Mouse (Mus musculus) right cerebral cortex, postnatal 36 days (tissue): ENCODE measurements around the gene Camk1g.

Experiments used
- DNase-seq, 2 experiments: peaks; one replicate each; pipeline ENCODE4 v3.0.0; 2022; ENCODE audit warnings: low spot score in 2 of 2, mixed read lengths in 1 of 2

Camk1g gene

DNA sequence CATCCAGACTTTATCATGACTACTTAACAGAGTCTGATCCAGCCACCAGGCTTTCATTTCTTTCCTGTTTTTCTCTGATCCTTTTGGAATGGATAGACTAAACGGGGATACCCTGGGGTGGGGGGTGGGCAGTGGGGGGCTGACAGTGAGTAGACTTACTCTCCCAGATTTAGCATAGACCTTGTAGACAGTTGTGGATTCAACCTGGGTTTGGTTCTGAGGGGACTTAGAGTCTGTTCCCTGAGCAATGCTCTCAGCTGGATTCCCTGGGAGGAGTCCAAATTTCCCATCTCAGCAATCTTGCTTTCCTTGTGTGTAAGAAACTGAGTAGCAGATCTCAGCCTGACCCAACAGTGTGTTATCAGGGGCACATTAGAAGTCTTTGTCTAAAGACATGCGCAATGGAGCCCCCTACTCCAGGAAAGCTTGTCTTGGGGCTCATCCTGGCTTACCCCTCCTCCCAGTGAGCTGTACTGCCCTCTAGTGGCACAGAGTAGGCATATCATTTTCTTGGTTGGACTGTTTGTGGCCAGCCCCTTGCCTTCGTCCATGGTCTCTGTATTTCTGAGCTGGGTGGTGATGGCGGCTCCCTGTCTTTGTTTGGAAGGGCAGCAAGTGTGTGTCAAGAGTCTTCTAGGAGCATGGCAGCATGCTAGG, 6.5 kb upstream of the Camk1g start:
- no peak for DNase-seq

- DNase-seq = no peak
Measured at GRCm38 (mm10) chr1:193373906-193374413, 3.9 kb upstream of the Camk1g start.

GRCm38 (mm10) chr1:193369091-193369490, 1.0 kb downstream of the Camk1g start:
- DNase-seq = no peak

DNA sequence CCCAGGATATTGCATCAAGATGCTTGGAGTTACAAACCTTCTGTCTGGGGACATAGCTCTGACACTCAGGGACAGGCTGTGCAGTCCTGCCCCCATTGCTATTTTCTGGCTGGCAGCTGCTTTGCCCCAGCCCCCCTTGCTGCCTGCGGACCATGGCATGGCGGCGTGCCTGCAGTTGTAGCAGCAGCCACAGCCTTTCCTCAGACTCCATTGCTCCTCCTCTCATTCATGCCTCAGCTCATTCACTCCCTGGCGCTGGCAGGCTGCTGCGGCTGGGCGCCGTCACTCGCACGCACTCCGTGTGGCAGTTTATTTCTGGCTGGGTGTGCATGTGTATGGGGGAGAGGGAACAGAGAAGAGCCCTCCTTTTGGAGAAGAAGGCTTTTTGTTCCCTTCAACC, 2.0 kb downstream of the Camk1g start:
- peak; percentile 70 to 76 for DNase-seq

DNA sequence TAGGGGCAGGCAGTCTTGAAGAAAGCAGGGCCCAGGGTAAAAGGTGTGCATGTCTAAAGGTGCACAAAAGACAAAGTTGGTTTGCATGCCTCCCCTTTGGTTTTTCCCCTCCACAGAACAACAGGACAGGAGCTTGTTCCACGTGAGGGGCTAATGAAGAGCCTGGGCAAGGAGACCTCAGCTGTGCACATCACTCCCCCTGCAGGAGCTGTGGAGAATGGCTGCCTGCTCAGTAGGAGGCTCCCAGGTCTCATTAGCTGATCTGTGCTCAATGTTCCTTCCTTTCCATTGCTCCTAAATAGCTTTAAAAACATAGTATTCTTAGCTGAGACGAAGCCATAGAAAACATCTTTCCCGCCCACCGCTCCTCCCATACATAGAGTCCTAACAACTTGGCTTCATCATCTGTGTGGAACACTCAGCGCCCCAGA, 6.3 kb downstream of the Camk1g start:
- DNase-seq = peak; percentile 52 to 53

- no peak for DNase-seq
Measured at GRCm38 (mm10) chr1:193362078-193362477, 8.0 kb downstream of the Camk1g start.

- DNase-seq = no peak
Measured at GRCm38 (mm10) chr1:193361181-193361580, 8.9 kb downstream of the Camk1g start.

DNA sequence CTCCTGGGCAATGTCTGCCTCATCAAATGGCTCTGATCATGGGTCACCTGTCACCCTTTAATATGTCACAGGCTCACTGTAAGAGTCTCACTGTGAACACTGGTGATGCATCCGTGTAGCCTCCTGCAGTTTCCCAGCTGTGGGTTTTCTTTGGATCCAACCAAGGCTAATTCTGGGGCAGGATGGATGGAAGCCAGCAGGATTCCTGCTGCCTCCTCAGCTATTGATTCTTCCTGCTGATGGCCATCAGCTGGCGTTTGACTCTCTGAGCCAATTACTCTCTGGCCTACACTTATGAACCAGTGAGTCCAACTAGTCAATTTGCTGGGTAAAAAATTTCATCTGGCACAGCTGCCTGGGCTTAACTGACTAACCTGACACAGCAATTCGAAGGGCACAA, 10.9 kb downstream of the Camk1g start:
- DNase-seq = no peak

DNA sequence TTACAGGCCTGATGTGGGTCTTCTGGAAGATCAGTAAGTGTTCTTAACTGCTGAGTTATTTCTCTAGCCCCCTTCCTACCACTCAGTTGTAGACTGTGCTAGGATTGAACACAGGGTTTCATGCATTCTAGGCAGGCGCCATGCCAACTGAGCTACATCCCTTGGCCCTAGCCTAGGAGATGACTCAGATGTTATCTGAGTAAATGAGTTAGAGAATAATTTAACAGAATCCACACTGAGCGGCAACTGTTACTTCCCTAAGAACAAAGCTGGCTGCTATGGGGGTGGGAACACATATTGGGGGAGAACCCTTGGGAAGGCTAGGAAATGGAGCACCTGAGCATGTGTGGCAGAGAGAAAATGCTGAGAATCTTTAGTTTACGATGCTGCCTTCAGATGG, 18.5 kb downstream of the Camk1g start:
- peak in 1 of 2 experiments; percentile 66 for DNase-seq

- peak; percentile 76 to 86 for DNase-seq
Measured at GRCm38 (mm10) chr1:193350546-193350801, 19.6 kb downstream of the Camk1g start.

DNA sequence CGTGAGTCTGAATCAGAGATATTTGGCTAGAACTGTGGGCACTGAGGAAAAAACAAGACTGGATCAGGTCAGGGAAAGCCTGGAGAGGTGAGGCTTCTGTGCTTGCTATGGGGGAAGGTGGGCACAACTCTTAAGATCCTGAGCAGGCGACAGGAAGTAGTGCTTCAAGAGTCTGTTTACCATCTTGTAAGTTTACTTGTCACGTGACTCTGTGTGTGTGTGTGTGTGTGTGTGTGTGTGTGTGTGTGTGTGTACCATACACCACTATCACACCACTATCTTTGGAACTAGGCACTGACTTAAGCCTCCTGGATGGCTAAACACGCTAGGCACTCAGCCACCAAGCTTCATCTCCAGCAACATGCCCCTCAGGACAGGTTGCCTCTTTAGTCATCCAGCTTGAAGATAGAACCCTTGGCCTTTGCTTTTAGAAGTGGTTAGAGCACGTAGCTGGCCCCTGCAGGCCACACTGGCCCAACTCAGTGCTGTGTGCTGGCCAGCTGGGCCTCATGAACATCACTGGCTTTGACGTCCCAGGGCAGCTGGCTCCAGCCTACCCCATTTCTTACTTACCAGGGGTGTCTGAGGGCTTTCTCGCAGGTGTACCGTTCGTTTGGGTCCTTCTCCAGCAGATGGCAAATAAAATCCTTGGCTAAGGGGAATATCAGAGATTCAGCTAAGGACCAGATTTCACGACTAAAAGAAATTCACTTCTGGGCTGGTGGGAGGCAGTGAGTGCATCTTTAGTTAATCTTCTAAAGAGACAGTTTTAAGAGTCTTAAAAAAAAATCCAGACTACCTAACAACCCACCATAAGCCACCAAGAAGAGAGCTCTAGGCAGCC, 20.2 kb downstream of the Camk1g start:
- DNase-seq = no peak

DNA sequence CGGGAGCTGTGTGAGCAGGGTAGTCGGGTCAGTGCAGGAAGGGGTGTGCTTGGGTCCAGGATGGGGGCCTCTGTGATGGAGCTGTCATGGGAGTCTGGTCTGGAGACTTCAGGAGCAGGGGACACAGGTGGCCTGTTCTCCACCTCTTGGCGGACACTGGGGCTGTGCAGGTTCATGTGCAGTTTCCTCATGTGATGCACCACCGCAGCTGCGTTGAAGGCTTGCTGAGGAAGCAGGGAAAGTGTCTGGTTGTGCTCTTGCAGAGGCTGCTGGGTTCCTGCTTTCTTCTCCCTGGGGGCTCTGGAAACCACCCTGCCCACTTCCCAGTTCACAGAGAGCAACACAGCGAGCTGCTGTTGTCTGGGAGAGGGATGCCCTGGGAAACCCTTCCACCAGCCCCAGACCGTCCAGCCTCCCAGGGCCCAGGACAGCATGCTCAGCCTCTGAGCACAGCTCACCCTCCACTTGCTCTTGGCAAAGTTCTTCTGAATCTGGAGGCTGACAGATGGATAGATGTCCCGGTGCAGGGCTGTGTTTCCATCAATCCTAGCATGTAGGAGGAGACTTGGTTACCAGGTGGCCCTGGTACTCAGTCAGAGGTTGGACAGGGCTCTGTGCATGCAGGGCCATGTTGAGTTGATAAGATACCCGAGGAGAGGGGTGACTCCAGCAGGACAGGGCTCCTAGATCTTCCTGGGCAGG, 21.7 kb downstream of the Camk1g start:
- no peak for DNase-seq

- DNase-seq = no peak
Measured at GRCm38 (mm10) chr1:193346908-193347307, 23.2 kb downstream of the Camk1g start.

DNA sequence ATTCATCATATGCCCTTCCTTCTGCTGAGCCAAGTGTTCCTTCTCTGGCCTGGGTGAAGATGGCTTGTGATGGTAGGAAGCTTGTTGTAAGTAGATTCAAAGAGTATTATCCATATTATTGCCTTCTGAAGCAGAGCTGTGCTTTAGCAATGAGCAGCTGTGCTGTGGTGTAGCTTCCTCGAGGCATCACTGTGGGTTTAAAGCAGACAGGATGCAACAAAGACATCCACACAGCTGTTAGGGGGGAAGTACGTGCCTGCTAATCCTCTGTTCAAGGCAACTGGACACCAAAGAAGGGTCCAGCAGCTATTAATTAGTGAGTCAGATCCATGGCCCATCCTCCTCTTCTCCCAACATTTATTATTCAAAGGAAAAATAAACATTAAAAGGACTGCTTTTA, 25.1 kb downstream of the Camk1g start:
- DNase-seq = no peak

GRCm38 (mm10) chr1:193343853-193344252, 26.2 kb downstream of the Camk1g start:
- DNase-seq = no peak

GRCm38 (mm10) chr1:193342198-193342946, 27.7 kb downstream of the Camk1g start:
- no peak for DNase-seq

DNA sequence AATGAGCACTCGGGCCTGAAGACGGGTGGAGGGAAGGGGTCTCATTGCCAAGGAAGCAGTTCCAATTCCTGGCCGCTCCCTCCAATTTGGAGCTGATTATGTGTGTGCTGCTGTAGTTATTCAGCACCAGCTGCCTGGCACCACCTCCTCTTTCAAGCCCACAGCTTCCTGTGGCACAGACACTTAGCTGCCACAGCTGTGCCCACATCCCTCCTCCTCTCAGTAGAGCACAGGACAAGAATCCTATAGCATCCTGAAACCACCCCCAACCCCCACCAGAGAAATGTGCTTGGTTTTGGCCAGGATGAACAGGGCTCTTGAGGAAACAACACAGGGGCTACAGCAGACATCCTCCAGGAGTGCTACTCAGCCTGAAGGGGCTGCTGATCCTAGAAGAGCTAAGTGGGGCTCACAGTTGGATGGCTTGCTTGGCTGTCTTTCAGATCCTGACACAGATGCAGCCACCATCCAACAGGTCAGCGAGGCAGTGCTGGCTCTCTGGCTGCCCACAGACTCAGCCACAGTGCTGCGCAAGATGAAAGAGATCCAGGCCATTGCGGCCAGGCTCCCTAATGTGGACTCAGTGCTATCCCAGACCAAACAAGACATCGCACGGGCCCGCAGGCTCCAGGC, 31.6 kb downstream of the Camk1g start:
- DNase-seq = peak; percentile 80 to 86

- no peak for DNase-seq
Measured at GRCm38 (mm10) chr1:193337787-193338310, 32.2 kb downstream of the Camk1g start.

DNA sequence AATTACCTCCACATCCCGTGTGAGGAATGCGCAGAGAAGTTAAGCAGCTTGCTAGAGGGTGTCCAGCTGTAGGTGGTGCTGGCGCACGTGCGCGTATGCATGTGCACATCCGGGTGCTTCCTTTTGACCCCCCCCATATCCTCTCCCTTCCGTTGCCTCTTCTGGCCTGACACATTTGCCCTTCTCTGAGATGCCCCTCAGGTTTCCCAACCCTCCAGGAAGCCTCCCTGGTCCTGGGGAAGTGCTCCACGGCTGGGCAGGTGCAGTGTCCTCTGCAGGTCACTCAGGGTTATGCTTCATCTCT, 33.1 kb downstream of the Camk1g start:
- DNase-seq = no peak

GRCm38 (mm10) chr1:193336122-193337017, 33.7 kb downstream of the Camk1g start:
- no peak for DNase-seq
